Mouse (Mus musculus) natural killer cell, adult 2 months (primary cell): ENCODE data around the gene Nkd2.

ENCODE experiments used
- DNase-seq, 2 experiments: peaks; one replicate each; pipeline ENCODE4 v3.0.0; 2022; ENCODE audit warnings: low spot score in 2 of 2

The Nkd2 gene

GRCm38 (mm10) chr13:73816338-73816737 lies 31.1 kb downstream of the Nkd2 start:
- DNase-seq, result no peak

- DNase-seq, result no peak
Observed at GRCm38 (mm10) chr13:73814181-73814580, 33.2 kb downstream of the Nkd2 start.

GRCm38 (mm10) chr13:73812936-73813335 lies 34.5 kb downstream of the Nkd2 start:
- DNase-seq, result no peak

- no peak for DNase-seq
Observed at GRCm38 (mm10) chr13:73804914-73805313, 42.5 kb downstream of the Nkd2 start.

DNA sequence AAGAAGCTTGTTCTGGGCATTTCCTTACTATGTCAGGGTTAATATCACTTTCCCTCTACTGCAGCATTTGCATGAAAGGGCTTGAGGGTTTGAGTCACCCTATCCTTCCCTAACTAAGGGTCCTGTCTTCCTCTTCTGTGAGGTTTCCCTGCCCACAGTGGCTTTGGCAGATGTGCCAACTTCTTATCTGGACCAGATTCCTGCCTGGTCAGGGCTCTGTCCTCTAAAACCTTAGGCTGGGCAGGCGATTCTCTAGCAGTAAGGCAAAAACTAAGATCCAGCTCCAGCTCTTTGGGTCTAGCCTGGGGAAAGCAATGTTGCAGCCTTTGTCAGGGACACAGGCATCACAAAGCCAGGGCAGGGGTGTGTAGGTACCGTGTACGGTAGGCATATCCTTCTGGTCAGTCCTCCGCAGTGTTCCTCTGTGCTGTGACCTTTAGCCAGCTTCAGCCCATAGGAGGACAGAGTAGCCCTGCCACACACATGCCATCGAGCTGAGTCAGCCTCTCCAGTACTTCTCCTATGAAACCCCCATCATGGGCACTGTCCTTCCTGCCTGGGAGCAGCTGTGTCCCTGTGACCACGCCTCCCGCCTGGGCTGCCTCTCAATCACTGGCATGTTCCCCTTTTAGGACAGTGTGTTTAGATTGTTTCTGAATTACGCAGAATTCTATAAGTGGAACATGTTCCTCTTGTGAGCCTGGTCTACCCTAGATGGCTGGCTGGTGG lies 43.8 kb downstream of the Nkd2 start:
- DNase-seq, result no peak

GRCm38 (mm10) chr13:73799110-73799509 lies 48.3 kb downstream of the Nkd2 start:
- DNase-seq, result no peak

DNA sequence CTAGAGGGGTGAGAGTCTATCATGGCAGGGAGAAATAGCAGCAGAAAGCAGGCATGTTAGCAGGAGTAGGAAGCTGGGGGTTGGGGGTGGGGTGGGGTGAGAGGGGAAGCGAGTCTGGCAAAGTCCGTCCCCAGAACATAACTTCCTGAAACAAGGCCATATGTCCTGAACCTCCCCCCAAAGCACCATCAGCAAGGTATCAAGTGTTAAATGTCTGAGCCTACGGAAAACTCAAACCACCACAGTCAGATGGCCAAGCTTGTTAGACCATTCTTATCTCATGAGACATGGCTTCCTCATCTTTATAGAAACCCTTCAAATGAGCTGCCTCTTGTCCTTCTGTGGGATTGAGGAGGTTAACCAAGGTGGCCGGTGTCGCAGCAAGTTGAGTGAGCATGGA lies 54.3 kb downstream of the Nkd2 start:
- no peak for DNase-seq

- no peak for DNase-seq
Observed at GRCm38 (mm10) chr13:73792176-73792575, 55.3 kb downstream of the Nkd2 start.

DNA sequence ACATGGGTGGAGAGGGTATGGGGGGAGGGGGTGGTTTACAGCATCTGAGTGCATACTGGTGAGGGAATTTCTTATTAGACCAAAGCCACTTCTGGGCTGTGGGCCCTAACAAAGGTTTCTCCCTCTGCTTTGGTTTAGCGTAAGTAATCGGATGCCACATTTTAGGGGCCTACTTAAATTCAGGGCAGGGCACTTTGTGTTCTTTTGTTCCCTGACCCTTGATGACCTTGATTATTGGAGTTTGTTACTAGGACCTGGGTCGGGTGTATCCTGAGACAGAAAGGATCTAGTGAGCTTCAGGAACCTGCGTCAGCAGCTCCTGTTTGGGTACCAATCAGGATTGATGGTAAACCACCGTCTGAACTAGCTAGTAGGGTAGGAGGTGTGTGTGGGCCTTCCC lies 64.9 kb downstream of the Nkd2 start:
- DNase-seq, result no peak

DNA sequence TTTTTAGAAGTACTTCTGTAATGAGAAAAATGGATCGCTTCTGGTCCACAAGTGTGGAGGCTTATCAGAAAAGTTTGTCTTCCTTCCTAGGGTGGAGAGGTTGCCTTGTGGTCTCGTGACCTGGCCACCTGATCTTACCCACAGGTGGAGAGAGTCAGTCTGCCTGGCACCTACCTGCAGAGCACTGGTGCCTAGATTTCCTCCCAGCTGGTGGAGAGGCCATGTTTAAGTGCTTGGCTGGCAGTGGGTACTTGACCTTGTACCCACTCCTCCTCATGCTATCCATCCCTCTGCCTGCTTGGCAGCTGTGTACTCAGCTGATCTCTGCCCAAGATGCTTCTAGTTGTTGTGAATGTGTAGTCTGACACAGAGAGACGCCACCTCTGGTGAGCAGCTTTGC lies 69.9 kb downstream of the Nkd2 start:
- no peak for DNase-seq

DNA sequence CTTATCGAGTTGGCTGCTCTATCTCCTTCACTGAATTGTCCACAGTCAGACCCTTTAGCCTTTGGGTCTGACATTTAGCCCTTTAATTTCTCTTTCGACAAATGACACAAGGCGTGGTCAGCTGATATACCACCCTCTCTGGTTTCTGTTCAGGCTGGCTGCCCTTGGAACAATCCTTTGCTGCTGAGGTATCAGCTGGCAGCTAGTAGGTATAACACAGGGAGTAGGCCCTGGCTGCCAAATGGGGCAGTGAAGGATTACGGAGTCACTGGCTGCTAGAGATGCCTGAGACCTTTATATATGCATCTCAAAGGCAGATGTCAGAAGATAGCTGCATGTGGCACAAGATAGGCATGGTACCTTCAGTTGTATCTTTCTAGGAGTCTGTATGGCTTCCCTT lies 71.6 kb downstream of the Nkd2 start:
- DNase-seq, result no peak

DNA sequence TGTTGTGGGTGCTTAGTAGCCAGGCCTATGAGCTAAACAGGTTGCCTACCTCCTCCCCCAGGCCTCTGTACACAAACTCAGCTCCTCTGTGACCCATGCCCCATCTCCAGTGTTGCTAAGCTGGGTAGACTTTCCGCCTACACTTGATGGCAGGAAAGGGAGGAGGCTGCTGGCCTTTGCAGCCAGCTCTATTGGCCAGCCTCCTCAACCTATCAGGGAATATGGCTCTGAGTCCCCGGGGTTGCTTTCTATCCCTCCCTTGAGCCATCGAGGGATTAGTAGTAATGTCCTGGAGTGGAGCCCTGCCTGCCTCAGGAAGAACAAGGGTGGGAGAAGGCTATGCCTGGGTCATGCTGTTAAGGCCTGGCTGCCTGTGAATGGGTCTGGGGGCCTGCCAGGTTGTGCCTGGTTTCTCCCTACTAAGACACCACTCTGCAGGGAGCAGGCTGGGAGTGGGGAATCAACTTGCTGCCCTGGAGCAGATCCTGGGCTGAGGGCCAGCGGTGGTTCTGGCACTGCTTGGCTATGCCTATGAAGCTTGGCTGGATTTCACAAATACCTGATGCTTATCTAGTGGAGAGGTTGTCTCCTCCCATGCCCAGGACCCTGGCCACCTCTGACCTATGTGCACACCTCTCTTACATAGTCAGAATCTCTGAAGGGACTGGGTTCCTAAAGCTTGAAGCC lies 73.8 kb downstream of the Nkd2 start:
- DNase-seq, result no peak

DNA sequence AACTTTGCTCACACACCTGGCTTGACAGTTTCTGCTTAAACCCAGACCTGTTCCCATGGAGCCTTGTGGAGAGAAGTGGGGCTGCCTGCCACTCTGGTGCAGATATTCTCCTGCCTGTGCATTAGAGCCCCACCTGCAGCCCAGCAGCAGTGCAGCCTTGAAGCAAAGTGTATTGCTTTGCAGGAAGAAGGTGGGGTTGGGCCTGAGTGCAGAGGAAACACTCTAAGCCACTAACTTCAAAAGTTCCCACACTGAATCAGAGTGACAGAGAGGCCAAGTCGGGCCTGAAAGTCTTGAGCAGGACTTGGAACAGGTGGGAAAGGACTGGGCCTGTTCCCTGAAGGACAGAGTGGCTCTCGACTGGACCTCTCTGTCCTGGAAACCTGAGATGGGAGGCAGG lies 74.8 kb downstream of the Nkd2 start:
- DNase-seq, result peak; percentile 43

DNA sequence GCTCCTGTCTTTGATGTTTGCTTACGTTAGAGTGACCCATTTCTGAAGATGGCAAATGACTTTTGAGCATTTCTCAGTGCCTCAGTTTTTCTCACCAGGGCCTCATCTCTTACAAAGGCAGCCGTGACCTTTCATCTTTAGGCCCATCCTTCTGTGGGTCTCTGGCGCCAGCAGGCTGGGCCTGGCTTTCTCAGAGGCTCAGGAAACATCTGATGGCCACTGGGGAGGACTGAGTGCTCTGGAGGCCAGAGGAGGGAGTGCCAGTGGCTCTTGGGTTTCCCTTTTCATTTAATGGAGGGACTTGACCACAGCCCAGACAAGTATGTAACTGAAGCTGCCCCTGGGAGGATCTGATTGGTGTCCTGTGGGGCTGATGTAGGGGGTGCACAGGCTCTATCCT lies 76.3 kb downstream of the Nkd2 start:
- DNase-seq, result no peak

- no peak for DNase-seq
Observed at GRCm38 (mm10) chr13:73769916-73770682, 77.3 kb downstream of the Nkd2 start.
